Mouse (Mus musculus) CH12.LX (cell line): ENCODE results near the gene Cyp27b1. TPM values are rescaled to one million over a fixed set of nuclear protein-coding genes. Genes with fewer than 3 reads are reported as not detected.
"Not testable (repeated sequence)": the region's sequence is repeated elsewhere in the genome, so short reads cannot be mapped to it uniquely, and the experiment has no call there.

ENCODE experiments used
- DNase-seq: peaks from one replicate; pipeline ENCODE4 v3.0.0-alpha.2; 2013; ENCODE audit errors: extremely low read depth
- H3K27ac ChIP-seq: 2 replicates; pipeline ENCODE4 v1.5.1; 2012; ENCODE audit warnings: low read depth, mild to moderate bottlenecking, control low read depth, moderate library complexity; ENCODE audit not compliant: insufficient read depth
- H3K27me3 ChIP-seq: replicated peaks from 2 replicates; pipeline ENCODE3; 2012; ENCODE audit warnings: inconsistent platforms
- H3K36me3 ChIP-seq, 2 experiments: replicated peaks in 1 of 2; 2 replicates each; pipeline versions ENCODE3 to v1.6.1; 2012; ENCODE audit warnings: inconsistent platforms in 1 of 2, low read length in 1 of 2, mild to moderate bottlenecking in 1 of 2, mixed read lengths in 1 of 2, moderate library complexity in 1 of 2; ENCODE audit not compliant: control insufficient read depth in 1 of 2, insufficient read depth in 1 of 2
- H3K4me1 ChIP-seq, 2 experiments: 2 replicates each; pipeline ENCODE4 v1.6.1; 2012; ENCODE audit warnings: inconsistent platforms in 1 of 2, moderate library complexity in 1 of 2; ENCODE audit not compliant: insufficient read depth in 2 of 2, control insufficient read depth in 1 of 2
- H3K4me2 ChIP-seq: 2 replicates; pipeline ENCODE4 v1.6.1; 2012; ENCODE audit warnings: low read depth, mild to moderate bottlenecking, control low read depth; ENCODE audit not compliant: poor library complexity, insufficient read depth, severe bottlenecking
- H3K4me3 ChIP-seq, 3 experiments: fragments of 150-350 bp in 1 of 3; sonication (generic) in 1 of 3; replicated peaks in 1 of 3; 2 replicates each; pipeline versions ENCODE3 to v1.5.1; 2011 to 2012; ENCODE audit warnings: low read depth in 2 of 3, low read length in 2 of 3, mild to moderate bottlenecking in 2 of 3, moderate library complexity in 2 of 3, control low read depth in 1 of 3, improper control_type of control experiment in 1 of 3, inconsistent platforms in 1 of 3, mixed read lengths in 1 of 3; ENCODE audit not compliant: poor library complexity in 1 of 3
- H3K79me2 ChIP-seq: replicated peaks from 2 replicates; pipeline ENCODE4 v1.6.1; 2012; ENCODE audit warnings: mild to moderate bottlenecking, moderate library complexity; ENCODE audit not compliant: control insufficient read depth, poor library complexity, insufficient read depth, severe bottlenecking; ENCODE audit errors: extremely low read depth
- H3K9ac ChIP-seq: 2 replicates; pipeline ENCODE4 v1.6.1; 2012; ENCODE audit warnings: low read depth, mild to moderate bottlenecking, control low read depth, moderate library complexity; ENCODE audit not compliant: insufficient read depth
- H3K9me3 ChIP-seq: replicated peaks from 2 replicates; pipeline ENCODE3; 2012; ENCODE audit warnings: low read length, inconsistent platforms, mixed read lengths
- BHLHE40 ChIP-seq: IDR thresholded peaks from 2 replicates; pipeline ENCODE4 v1.6.1; 2011; ENCODE audit warnings: mild to moderate bottlenecking, low read depth, low read length, improper control_type of control experiment
- CHD1 ChIP-seq: IDR thresholded peaks from 2 replicates; pipeline ENCODE4 v1.6.1; 2012; ENCODE audit warnings: low read depth, low read length, improper control_type of control experiment, inconsistent platforms
- CHD2 ChIP-seq: IDR thresholded peaks from 2 replicates; pipeline ENCODE4 v1.6.1; 2011; ENCODE audit warnings: low read length, improper control_type of control experiment
- GABPA ChIP-seq: IDR thresholded peaks from 2 replicates; pipeline ENCODE4 v1.6.1; 2012; ENCODE audit warnings: low read depth, low read length, improper control_type of control experiment, inconsistent platforms; ENCODE audit not compliant: insufficient replicate concordance
- HCFC1 ChIP-seq: IDR thresholded peaks from 2 replicates; pipeline ENCODE4 v1.6.1; 2012; ENCODE audit warnings: low read depth, mild to moderate bottlenecking, inconsistent platforms, low read length, improper control_type of control experiment
- IRF4 ChIP-seq: IDR thresholded peaks from 2 replicates; pipeline ENCODE4 v1.6.1; 2014; ENCODE audit warnings: low read depth, mild to moderate bottlenecking, inconsistent platforms, low read length, improper control_type of control experiment
- JUN ChIP-seq: IDR thresholded peaks from 2 replicates; pipeline ENCODE4 v1.6.1; 2011; ENCODE audit warnings: low read depth, mild to moderate bottlenecking, low read length, improper control_type of control experiment, moderate library complexity; ENCODE audit not compliant: insufficient read depth
- JUND ChIP-seq: conservative IDR thresholded peaks from 2 replicates; pipeline ENCODE4 v1.6.1; 2011; ENCODE audit warnings: low read depth, low read length, improper control_type of control experiment
- KAT2A ChIP-seq: IDR thresholded peaks from 2 replicates; pipeline ENCODE4 v1.6.1; 2012; ENCODE audit warnings: low read length, improper control_type of control experiment, inconsistent platforms; ENCODE audit not compliant: insufficient replicate concordance
- MAX ChIP-seq: IDR thresholded peaks from 2 replicates; pipeline ENCODE4 v1.6.1; 2011; ENCODE audit warnings: low read length, improper control_type of control experiment
- MXI1 ChIP-seq: IDR thresholded peaks from 2 replicates; pipeline ENCODE4 v1.6.1; 2011; ENCODE audit warnings: mild to moderate bottlenecking, low read depth, low read length, improper control_type of control experiment
- NELFE ChIP-seq: IDR thresholded peaks from 2 replicates; pipeline ENCODE4 v1.6.1; 2011; ENCODE audit warnings: low read depth, low read length, improper control_type of control experiment
- NRF1 ChIP-seq: IDR thresholded peaks from 2 replicates; pipeline ENCODE4 v1.6.1; 2014; ENCODE audit warnings: low read depth, mild to moderate bottlenecking, inconsistent platforms, low read length, improper control_type of control experiment, moderate library complexity
- PAX5 ChIP-seq: IDR thresholded peaks from 2 replicates; pipeline ENCODE4 v1.6.1; 2012; ENCODE audit warnings: low read length, inconsistent platforms, mixed read lengths
- POLR2AphosphoS2 ChIP-seq: IDR thresholded peaks from 2 replicates; pipeline ENCODE4 v1.6.1; 2011; ENCODE audit warnings: low read depth, low read length, improper control_type of control experiment
- RAD21 ChIP-seq: IDR thresholded peaks from 2 replicates; pipeline ENCODE4 v1.6.1; 2011; ENCODE audit warnings: low read depth, mild to moderate bottlenecking, low read length, improper control_type of control experiment, moderate library complexity
- RCOR1 ChIP-seq: conservative IDR thresholded peaks from 2 replicates; pipeline ENCODE4 v1.6.1; 2012; ENCODE audit warnings: low read depth, mild to moderate bottlenecking, inconsistent platforms, low read length, improper control_type of control experiment
- SIN3A ChIP-seq: IDR thresholded peaks from 2 replicates; pipeline ENCODE4 v1.6.1; 2012; ENCODE audit warnings: low read length, improper control_type of control experiment, inconsistent platforms
- SMC3 ChIP-seq: IDR thresholded peaks from 2 replicates; pipeline ENCODE4 v1.6.1; 2011; ENCODE audit warnings: low read depth, low read length, improper control_type of control experiment
- TBP ChIP-seq: conservative IDR thresholded peaks from 2 replicates; pipeline ENCODE4 v1.6.1; 2011; ENCODE audit warnings: low read depth, low read length, improper control_type of control experiment
- TCF12 ChIP-seq: IDR thresholded peaks from 2 replicates; pipeline ENCODE4 v1.6.1; 2014; ENCODE audit warnings: low read depth, mild to moderate bottlenecking, inconsistent platforms, low read length, improper control_type of control experiment
- UBTF ChIP-seq: IDR thresholded peaks from 2 replicates; pipeline ENCODE4 v1.6.1; 2012; ENCODE audit warnings: low read depth, mild to moderate bottlenecking, inconsistent platforms, low read length, improper control_type of control experiment, moderate library complexity
- USF1 ChIP-seq: IDR thresholded peaks from 2 replicates; pipeline ENCODE4 v1.6.1; 2014; ENCODE audit warnings: low read depth, mild to moderate bottlenecking, inconsistent platforms, low read length, improper control_type of control experiment
- ZC3H11A ChIP-seq: IDR thresholded peaks from 2 replicates; pipeline ENCODE4 v1.6.1; 2012; ENCODE audit warnings: low read depth, mild to moderate bottlenecking, inconsistent platforms, low read length, improper control_type of control experiment
- ZKSCAN1 ChIP-seq: IDR thresholded peaks from 2 replicates; pipeline ENCODE4 v1.6.1; 2012; ENCODE audit warnings: low read depth, inconsistent platforms, low read length, improper control_type of control experiment, borderline replicate concordance
- ZMIZ1 ChIP-seq: IDR thresholded peaks from 2 replicates; pipeline ENCODE4 v1.6.1; 2012; ENCODE audit warnings: low read depth, mild to moderate bottlenecking, inconsistent platforms, low read length, improper control_type of control experiment
- dilution Hi-C: fragments of 300-500 bp; cut with MboI; formaldehyde crosslinking; loops from 2 replicates; pipeline ENCODE4 v1.14.3; 2020; ENCODE audit warnings: low sequenced_read_pairs; ENCODE audit not compliant: extremely low pct_unique_long_range_greater_than_20kb, extremely low pct_ligation_motif_present
- in situ Hi-C: fragments of 300-500 bp; cut with MboI; formaldehyde crosslinking; loops from 3 replicates; pipeline ENCODE4 v1.14.3; 2019; ENCODE audit warnings: low sequenced_read_pairs, low pct_ligation_motif_present, low pct_unique_long_range_greater_than_20kb, mixed read lengths
- polyA plus RNA-seq: library from polyadenylated mRNA; unstranded; fragments of >175 nt; gene quantifications from 2 replicates; pipeline ENCODE4 v1.2.1, GENCODE M21; 2012; ENCODE audit warnings: low read depth; ENCODE audit not compliant: insufficient read length
- total RNA-seq, 2 experiments: library from RNA; depleted of rRNA; stranded (reverse); fragments of 300-350 nt in 1 of 2; fragments of >200 nt in 1 of 2; gene quantifications; 2 replicates each; pipeline ENCODE4 v1.2.3; 2012 to 2014

Gene Cyp27b1
- total and polyA plus RNA-seq, 3 experiments, result 0.32 to 1.4 (median 0.42) TPM

GRCm38 (mm10) chr10:127061085-127061484 lies 13.0 kb downstream of the Cyp27b1 start:
- no peak overlapping the region for H3K4me2 ChIP-seq
- peaks cover 16% of the 10 kb centered on the region for H3K79me2 ChIP-seq
- no peak overlapping the region for H3K9ac ChIP-seq
- H3K9me3 ChIP-seq, result no peaks in the 10 kb centered on the region
- dilution Hi-C loops (no loop called here), in situ Hi-C loops (no loop called here)
- no peak for TF ChIP-seq SMC3
- TF ChIP-seq RCOR1, result no peak
- TF ChIP-seq JUND, result no peak
- no peak for TF ChIP-seq NRF1
- no peak for TF ChIP-seq UBTF
- no peak for TF ChIP-seq CHD1
- TF ChIP-seq RAD21, result no peak
- TF ChIP-seq ZMIZ1, result no peak
- TF ChIP-seq KAT2A, result no peak
- no peak for TF ChIP-seq GABPA
- TF ChIP-seq POLR2AphosphoS2, result no peak
- TF ChIP-seq MXI1, result no peak
- TF ChIP-seq MAX, result no peak
- H3K27me3 ChIP-seq, result peaks cover 37% of the 10 kb centered on the region
- peaks cover 14 to 42% of the 10 kb centered on the region in 2 experiments for H3K4me1 ChIP-seq
- DNase-seq, result no peak
- H3K27ac ChIP-seq, result no peak overlapping the region
- H3K4me3 ChIP-seq, result no peak overlapping the region
- H3K36me3 ChIP-seq, result peaks cover 27 to 30% of the 10 kb centered on the region in 2 experiments

GRCm38 (mm10) chr10:127061513-127061912 lies 13.5 kb downstream of the Cyp27b1 start:
- no peak for DNase-seq
- Histone ChIP-seq H3K27ac (no peak overlapping the region), H3K9ac (no peak overlapping the region), H3K9me3 (no peaks in the 10 kb centered on the region), H3K79me2 (peaks cover 18% of the 10 kb centered on the region), H3K4me2 (no peak overlapping the region), H3K36me3 (peaks cover 26 to 29% of the 10 kb centered on the region in 2 experiments), H3K4me1 (peaks cover 10 to 40% of the 10 kb centered on the region in 2 experiments), H3K27me3 (peaks cover 37% of the 10 kb centered on the region), H3K4me3 (no peak overlapping the region)
- dilution Hi-C loops (no loop called here), in situ Hi-C loops (no loop called here)
- TF ChIP-seq SIN3A (no peak), ZC3H11A (no peak), TCF12 (no peak), IRF4 (no peak), USF1 (no peak), JUN (no peak), ZKSCAN1 (no peak), CHD2 (no peak), HCFC1 (no peak), PAX5 (no peak), NELFE (no peak), TBP (no peak), BHLHE40 (no peak), UBTF (no peak), RAD21 (no peak)

GRCm38 (mm10) chr10:127062101-127062500 lies 14.1 kb downstream of the Cyp27b1 start:
- H3K9ac ChIP-seq, dilution Hi-C loops, H3K4me2 ChIP-seq, DNase-seq, H3K4me3 ChIP-seq, H3K9me3 ChIP-seq, H3K27ac ChIP-seq, in situ Hi-C loops: not testable (repeated sequence)
- Histone ChIP-seq H3K36me3 (peaks cover 27 to 32% of the 10 kb centered on the region in 2 experiments), H3K27me3 (peaks cover 37% of the 10 kb centered on the region), H3K4me1 (peaks cover 8 to 43% of the 10 kb centered on the region in 2 experiments), H3K79me2 (peaks cover 21% of the 10 kb centered on the region)
